Mouse (Mus musculus) embryonic facial prominence, embryonic 11.5 days (tissue): Measurements from ENCODE around the gene Slc20a1. TPM values are rescaled to one million over a fixed set of nuclear protein-coding genes. Genes with fewer than 3 reads are reported as not detected.

Experiments
- ATAC-seq: fragments of 200-750 bp; cut with Nextera tagmentation; replicated peaks from 2 replicates; pipeline ENCODE4 v1.8.0; 2017; ENCODE audit warnings: low read depth; ENCODE audit not compliant: insufficient number of reproducible peaks, low FRiP score, low TSS enrichment
- DNase-seq: peaks from one replicate; pipeline ENCODE4 v3.0.0-alpha.2; 2015; ENCODE audit warnings: low spot score
- H3K27ac ChIP-seq: fragments of 300-500 bp; sonication (generic); replicated peaks from 2 replicates; pipeline ENCODE4 v1.5.1; 2014; ENCODE audit warnings: mild to moderate bottlenecking, low read depth, low read length, control low read depth
- H3K27me3 ChIP-seq: fragments of 300-500 bp; sonication (generic); 2 replicates; pipeline ENCODE4 v1.6.1; 2014; ENCODE audit warnings: mild to moderate bottlenecking, low read length, moderate library complexity, mixed read lengths; ENCODE audit not compliant: control insufficient read depth, insufficient read depth
- H3K36me3 ChIP-seq: fragments of 300-500 bp; sonication (generic); replicated peaks from 2 replicates; pipeline ENCODE4 v1.6.1; 2014; ENCODE audit warnings: low read depth, mild to moderate bottlenecking, low read length, moderate library complexity, mixed read lengths; ENCODE audit not compliant: control insufficient read depth, insufficient read depth
- H3K4me1 ChIP-seq: fragments of 300-500 bp; sonication (generic); 2 replicates; pipeline ENCODE4 v1.6.1; 2014; ENCODE audit warnings: low read length, mixed read lengths; ENCODE audit not compliant: control insufficient read depth, insufficient read depth
- H3K4me2 ChIP-seq: fragments of 300-500 bp; sonication (generic); 2 replicates; pipeline ENCODE4 v1.6.1; 2014; ENCODE audit warnings: low read depth, mild to moderate bottlenecking, control low read depth, low read length, moderate library complexity
- H3K4me3 ChIP-seq: fragments of 300-500 bp; sonication (generic); 2 replicates; pipeline ENCODE4 v1.5.1; 2014; ENCODE audit warnings: low read depth, low read length, control low read depth
- H3K9ac ChIP-seq: fragments of 300-500 bp; sonication (generic); replicated peaks from 2 replicates; pipeline ENCODE4 v1.6.1; 2014; ENCODE audit warnings: mild to moderate bottlenecking, control low read depth, low read length
- H3K9me3 ChIP-seq: fragments of 300-500 bp; sonication (generic); replicated peaks from 2 replicates; pipeline ENCODE4 v1.6.1; 2016; ENCODE audit warnings: mild to moderate bottlenecking, low read length, inconsistent platforms, mixed read lengths; ENCODE audit not compliant: control insufficient read depth
- WGBS: fragments of 180-500 bp; shearing (Covaris S2); extraction: QIAGEN DNeasy Blood & Tissue Kit; methylation state at CpG from one replicate; pipeline ENCODE4 v1.1.7; 2014; 5-methylcytosine and 5-hydroxymethylcytosine counted together
- polyA plus RNA-seq: library from polyadenylated mRNA; unstranded; fragments of >200 nt; fragmentation: Nextera tagmentation; extraction: Ambion mirVana; gene quantifications from 2 replicates; pipeline ENCODE4 v1.2.1, GENCODE M21; 2014

Slc20a1 gene
- polyA plus RNA-seq, 1 experiment from 2014 or later, result 51.6 TPM

GRCm38 (mm10) chr2:129211255-129211654 lies 12.7 kb downstream of the Slc20a1 start:
- H3K4me3 ChIP-seq, result no peak overlapping the region
- H3K27ac ChIP-seq, result no peak overlapping the region
- no peaks in the 10 kb centered on the region for H3K4me1 ChIP-seq
- H3K36me3 ChIP-seq, result peaks cover 5% of the 10 kb centered on the region
- H3K9me3 ChIP-seq, result no peaks in the 10 kb centered on the region
- ATAC-seq (no peak), DNase-seq (no peak)
- H3K27me3 ChIP-seq, result no peaks in the 10 kb centered on the region
- WGBS, result 88% methylated on average over 4 of the region's 4 CpGs
- no peak overlapping the region for H3K9ac ChIP-seq
- H3K4me2 ChIP-seq, result no peak overlapping the region

- H3K4me1 ChIP-seq, result no peaks in the 10 kb centered on the region
- H3K36me3 ChIP-seq, result peaks cover 5% of the 10 kb centered on the region
- no peaks in the 10 kb centered on the region for H3K9me3 ChIP-seq
- H3K27me3 ChIP-seq, result no peaks in the 10 kb centered on the region
- DNase-seq (no peak), ATAC-seq (no peak)
- H3K27ac ChIP-seq, result no peak overlapping the region
- H3K4me2 ChIP-seq, result no peak overlapping the region
- 65% methylated on average over 2 of the region's 2 CpGs for WGBS
- H3K4me3 ChIP-seq, result no peak overlapping the region
- H3K9ac ChIP-seq, result no peak overlapping the region
These were observed 13.4 kb downstream of the Slc20a1 start for GRCm38 (mm10) chr2:129211957-129212356.

- Histone ChIP-seq H3K9me3 (no peaks in the 10 kb centered on the region), H3K4me3 (no peak overlapping the region), H3K36me3 (peaks cover 3% of the 10 kb centered on the region), H3K4me1 (no peaks in the 10 kb centered on the region), H3K4me2 (no peak overlapping the region), H3K27ac (no peak overlapping the region), H3K9ac (no peak overlapping the region), H3K27me3 (no peaks in the 10 kb centered on the region)
- DNase-seq (no peak), ATAC-seq (no peak)
- WGBS, result 92% methylated on average over 7 of the region's 7 CpGs
These were observed 14.0 kb downstream of the Slc20a1 start for GRCm38 (mm10) chr2:129212566-129212965.

GRCm38 (mm10) chr2:129214774-129215173 lies 16.2 kb downstream of the Slc20a1 start:
- no peaks in the 10 kb centered on the region for H3K4me1 ChIP-seq
- no peak overlapping the region for H3K27ac ChIP-seq
- no peaks in the 10 kb centered on the region for H3K27me3 ChIP-seq
- no peaks in the 10 kb centered on the region for H3K9me3 ChIP-seq
- 85% methylated on average over 5 of the region's 5 CpGs for WGBS
- no peak overlapping the region for H3K4me2 ChIP-seq
- no peak for DNase-seq
- no peak for ATAC-seq
- no peaks in the 10 kb centered on the region for H3K36me3 ChIP-seq
- H3K9ac ChIP-seq, result no peak overlapping the region
- H3K4me3 ChIP-seq, result no peak overlapping the region

GRCm38 (mm10) chr2:129217612-129218185 lies 19.1 kb downstream of the Slc20a1 start:
- no peak overlapping the region for H3K9ac ChIP-seq
- H3K27me3 ChIP-seq, result no peaks in the 10 kb centered on the region
- no peaks in the 10 kb centered on the region for H3K9me3 ChIP-seq
- ATAC-seq (no peak), DNase-seq (no peak)
- no peaks in the 10 kb centered on the region for H3K4me1 ChIP-seq
- H3K4me2 ChIP-seq, result no peak overlapping the region
- no peaks in the 10 kb centered on the region for H3K36me3 ChIP-seq
- no peak overlapping the region for H3K27ac ChIP-seq
- 72% methylated on average over 9 of the region's 9 CpGs for WGBS
- H3K4me3 ChIP-seq, result no peak overlapping the region

- DNase-seq (no peak), ATAC-seq (no peak)
- Histone ChIP-seq H3K9ac (no peak overlapping the region), H3K4me1 (no peaks in the 10 kb centered on the region), H3K36me3 (no peaks in the 10 kb centered on the region), H3K4me3 (no peak overlapping the region), H3K4me2 (no peak overlapping the region), H3K27me3 (no peaks in the 10 kb centered on the region), H3K27ac (no peak overlapping the region), H3K9me3 (no peaks in the 10 kb centered on the region)
- WGBS, result 77% methylated on average over 4 of the region's 4 CpGs
These were observed 20.1 kb downstream of the Slc20a1 start for GRCm38 (mm10) chr2:129218537-129219105.

- H3K27me3 ChIP-seq, result no peaks in the 10 kb centered on the region
- no peak overlapping the region for H3K27ac ChIP-seq
- no peaks in the 10 kb centered on the region for H3K4me1 ChIP-seq
- H3K4me3 ChIP-seq, result no peak overlapping the region
- DNase-seq (no peak), ATAC-seq (no peak)
- H3K9ac ChIP-seq, result no peak overlapping the region
- 79% methylated on average over 9 of the region's 9 CpGs for WGBS
- no peak overlapping the region for H3K4me2 ChIP-seq
- no peaks in the 10 kb centered on the region for H3K36me3 ChIP-seq
- H3K9me3 ChIP-seq, result no peaks in the 10 kb centered on the region
These were observed 22.6 kb downstream of the Slc20a1 start for GRCm38 (mm10) chr2:129221097-129221632.

GRCm38 (mm10) chr2:129224178-129224577 lies 25.6 kb downstream of the Slc20a1 start:
- no peak overlapping the region for H3K27ac ChIP-seq
- no peak overlapping the region for H3K9ac ChIP-seq
- H3K4me1 ChIP-seq, result no peaks in the 10 kb centered on the region
- no peaks in the 10 kb centered on the region for H3K36me3 ChIP-seq
- no peaks in the 10 kb centered on the region for H3K9me3 ChIP-seq
- no peak overlapping the region for H3K4me3 ChIP-seq
- H3K27me3 ChIP-seq, result no peaks in the 10 kb centered on the region
- WGBS, result 72% methylated on average over 4 of the region's 4 CpGs
- no peak for ATAC-seq
- no peak for DNase-seq
- H3K4me2 ChIP-seq, result no peak overlapping the region
